Mouse (Mus musculus) limb, embryonic 11.5 days (tissue): ENCODE results near the gene Mst1r. TPM values are rescaled to one million over a fixed set of nuclear protein-coding genes. Genes with fewer than 3 reads are reported as not detected.

Experiments used
- ATAC-seq: fragments of 200-750 bp; cut with Nextera tagmentation; 2 replicates; pipeline ENCODE4 v1.8.0; 2017; ENCODE audit warnings: low read depth; ENCODE audit not compliant: insufficient number of reproducible peaks, low FRiP score, low TSS enrichment
- DNase-seq: peaks from one replicate; pipeline ENCODE4 v3.0.0-alpha.2; 2015; ENCODE audit warnings: low spot score
- H3K27ac ChIP-seq: fragments of 300-500 bp; sonication (generic); replicated peaks from 2 replicates; pipeline ENCODE4 v1.5.1; 2014; ENCODE audit warnings: low read depth, mild to moderate bottlenecking, low read length
- H3K27me3 ChIP-seq: fragments of 300-500 bp; sonication (generic); 2 replicates; pipeline ENCODE4 v1.6.1; 2014; ENCODE audit warnings: mild to moderate bottlenecking, low read length, mixed read lengths; ENCODE audit not compliant: control insufficient read depth, insufficient read depth
- H3K36me3 ChIP-seq: fragments of 300-500 bp; sonication (generic); 2 replicates; pipeline ENCODE4 v1.6.1; 2014; ENCODE audit warnings: mild to moderate bottlenecking, low read length, moderate library complexity, mixed read lengths; ENCODE audit not compliant: control insufficient read depth, insufficient read depth
- H3K4me1 ChIP-seq: fragments of 300-500 bp; sonication (generic); 2 replicates; pipeline ENCODE4 v1.6.1; 2014; ENCODE audit warnings: low read length, mixed read lengths; ENCODE audit not compliant: control insufficient read depth, insufficient read depth
- H3K4me2 ChIP-seq: fragments of 300-500 bp; sonication (generic); 2 replicates; pipeline ENCODE4 v1.6.1; 2014; ENCODE audit warnings: low read depth, mild to moderate bottlenecking, moderate library complexity; ENCODE audit not compliant: severe bottlenecking
- H3K4me3 ChIP-seq: fragments of 300-500 bp; sonication (generic); 2 replicates; pipeline ENCODE4 v1.5.1; 2014; ENCODE audit warnings: low read depth, low read length
- H3K9ac ChIP-seq: fragments of 300-500 bp; sonication (generic); 2 replicates; pipeline ENCODE4 v1.6.1; 2014; ENCODE audit warnings: mild to moderate bottlenecking, low read length
- H3K9me3 ChIP-seq: fragments of 300-500 bp; sonication (generic); 2 replicates; pipeline ENCODE4 v1.6.1; 2016; ENCODE audit warnings: low read length; ENCODE audit not compliant: control insufficient read depth
- WGBS: fragments of 180-500 bp; shearing (Covaris S2); extraction: QIAGEN DNeasy Blood & Tissue Kit; methylation state at CpG from one replicate; pipeline ENCODE4 v1.1.7; 2014; 5-methylcytosine and 5-hydroxymethylcytosine counted together
- polyA plus RNA-seq: library from polyadenylated mRNA; unstranded; fragments of >200 nt; fragmentation: Nextera tagmentation; extraction: Ambion mirVana; gene quantifications from 2 replicates; pipeline ENCODE4 v1.2.1, GENCODE M21; 2014

Gene Mst1r
- polyA plus RNA-seq, 1 experiment from 2014 or later, result 0.36 TPM

GRCm38 (mm10) chr9:107935374-107935773 lies 28.7 kb downstream of the Mst1r start, which contains the start of gene Camkv:
Camkv (plus strand) TSS chr9:107935674.
- no peaks in the 10 kb centered on the region for H3K36me3 ChIP-seq
- ATAC-seq, result no peak
- H3K27me3 ChIP-seq, result 0 out of 2 replicates have a peak, but pooled peaks cover 2% of the 10 kb centered on the region
- peak within 1 kb of the TSS; percentile 53 for H3K4me3 ChIP-seq
- H3K4me1 ChIP-seq, result peaks cover 8% of the 10 kb centered on the region
- no peaks in the 10 kb centered on the region for H3K9me3 ChIP-seq
- no peak for DNase-seq
- peak within 1 kb of the TSS; percentile 95 for H3K4me2 ChIP-seq
- peak within 1 kb of the TSS; percentile 61 for H3K9ac ChIP-seq
- no peak within 1 kb of the TSS for H3K27ac ChIP-seq
- 6% methylated on average over 3 of the region's 3 CpGs for WGBS

GRCm38 (mm10) chr9:107935790-107936214 lies 29.1 kb downstream of the Mst1r start:
- Histone ChIP-seq H3K27ac (no peak overlapping the region), H3K9ac (peak overlapping the region; percentile 61), H3K9me3 (no peaks in the 10 kb centered on the region), H3K4me1 (peaks cover 8% of the 10 kb centered on the region), H3K27me3 (0 out of 2 replicates have a peak, but pooled peaks cover 2% of the 10 kb centered on the region), H3K4me3 (peak overlapping the region; percentile 53), H3K36me3 (no peaks in the 10 kb centered on the region), H3K4me2 (peak overlapping the region; percentile 95)
- ATAC-seq (peak; percentile 40), DNase-seq (peak; percentile 74)
- WGBS, result under 1% methylated on average over 41 of the region's 41 CpGs

GRCm38 (mm10) chr9:107936215-107936822 lies 29.6 kb downstream of the Mst1r start:
- under 1% methylated on average over 29 of the region's 29 CpGs for WGBS
- 0 out of 2 replicates have a peak, but pooled peaks cover 2% of the 10 kb centered on the region for H3K27me3 ChIP-seq
- H3K4me1 ChIP-seq, result peaks cover 8% of the 10 kb centered on the region
- ATAC-seq (peak; percentile 36), DNase-seq (peak; percentile 36)
- H3K9me3 ChIP-seq, result no peaks in the 10 kb centered on the region
- H3K36me3 ChIP-seq, result no peaks in the 10 kb centered on the region
- peak overlapping the region; percentile 95 for H3K4me2 ChIP-seq
- peak overlapping the region; percentile 53 for H3K4me3 ChIP-seq
- no peak overlapping the region for H3K27ac ChIP-seq
- H3K9ac ChIP-seq, result peak overlapping the region; percentile 61

GRCm38 (mm10) chr9:107936831-107937230 lies 30.2 kb downstream of the Mst1r start:
- no peak overlapping the region for H3K9ac ChIP-seq
- no peak for ATAC-seq

DNA sequence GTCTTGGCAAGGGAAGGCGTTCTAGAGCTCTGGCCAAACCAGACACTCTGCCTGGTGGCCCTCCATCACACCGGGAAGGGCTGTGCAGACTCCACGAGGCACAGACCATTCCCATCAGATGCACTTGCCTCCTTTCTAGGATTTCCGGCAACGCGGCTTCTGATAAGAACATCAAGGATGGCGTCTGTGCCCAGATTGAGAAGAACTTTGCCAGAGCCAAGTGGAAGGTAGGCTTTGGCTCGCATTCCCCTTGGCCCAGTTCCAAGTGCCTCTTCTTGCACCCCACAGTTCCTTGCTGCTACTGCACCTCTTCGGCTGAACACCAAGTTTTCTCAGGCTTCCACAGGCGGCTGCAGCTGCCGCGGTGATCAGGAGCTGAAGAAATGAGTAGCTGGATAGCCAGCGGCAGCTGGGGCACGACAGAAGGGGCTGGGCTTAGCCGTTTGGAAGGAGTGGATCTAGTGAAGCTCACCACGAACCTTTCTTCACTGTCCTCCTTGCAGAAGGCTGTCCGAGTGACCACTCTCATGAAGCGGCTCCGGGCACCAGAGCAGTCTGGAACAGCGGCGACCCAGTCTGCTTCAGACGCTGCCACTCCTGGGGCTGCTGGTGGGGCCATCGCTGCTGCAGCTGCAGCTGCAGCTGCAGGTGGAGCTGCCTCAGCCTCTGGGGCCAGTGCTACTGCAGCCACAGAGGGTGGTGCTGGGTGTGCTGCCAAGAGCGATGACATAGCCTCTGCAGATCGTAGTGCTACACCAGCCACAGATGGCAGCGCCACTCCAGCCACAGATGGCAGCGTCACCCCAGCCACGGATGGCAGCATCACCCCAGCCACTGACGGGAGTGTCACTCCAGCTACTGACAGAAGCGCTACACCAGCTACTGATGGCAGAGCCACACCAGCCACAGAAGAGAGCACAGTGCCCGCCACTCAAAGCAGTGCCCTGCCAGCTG lies 40.8 kb downstream of the Mst1r start:
- H3K9me3 ChIP-seq, result no peaks in the 10 kb centered on the region
- no peaks in the 10 kb centered on the region for H3K36me3 ChIP-seq
- H3K27ac ChIP-seq, result no peak overlapping the region
- peaks cover 2% of the 10 kb centered on the region; the same call in 1 of the 2 replicates for H3K4me1 ChIP-seq
- ATAC-seq, result no peak
- H3K9ac ChIP-seq, result no peak overlapping the region
- no peak for DNase-seq
- H3K4me2 ChIP-seq, result no peak overlapping the region
- 91% methylated on average over 31 of the region's 31 CpGs for WGBS
- H3K4me3 ChIP-seq, result no peak overlapping the region
- no peaks in the 10 kb centered on the region for H3K27me3 ChIP-seq

More at GRCm38 (mm10) chr9:107936831-107937230, 30.2 kb downstream of the Mst1r start:
- H3K4me3 ChIP-seq, result peak overlapping the region; percentile 53
- 0 out of 2 replicates have a peak, but pooled peaks cover 2% of the 10 kb centered on the region for H3K27me3 ChIP-seq
- no peak overlapping the region for H3K27ac ChIP-seq
- H3K4me1 ChIP-seq, result peaks cover 8% of the 10 kb centered on the region
- peak overlapping the region; percentile 95 for H3K4me2 ChIP-seq
- WGBS, result 5% methylated on average over 3 of the region's 3 CpGs
- no peaks in the 10 kb centered on the region for H3K36me3 ChIP-seq
- peak; percentile 28 for DNase-seq
- no peaks in the 10 kb centered on the region for H3K9me3 ChIP-seq

DNA sequence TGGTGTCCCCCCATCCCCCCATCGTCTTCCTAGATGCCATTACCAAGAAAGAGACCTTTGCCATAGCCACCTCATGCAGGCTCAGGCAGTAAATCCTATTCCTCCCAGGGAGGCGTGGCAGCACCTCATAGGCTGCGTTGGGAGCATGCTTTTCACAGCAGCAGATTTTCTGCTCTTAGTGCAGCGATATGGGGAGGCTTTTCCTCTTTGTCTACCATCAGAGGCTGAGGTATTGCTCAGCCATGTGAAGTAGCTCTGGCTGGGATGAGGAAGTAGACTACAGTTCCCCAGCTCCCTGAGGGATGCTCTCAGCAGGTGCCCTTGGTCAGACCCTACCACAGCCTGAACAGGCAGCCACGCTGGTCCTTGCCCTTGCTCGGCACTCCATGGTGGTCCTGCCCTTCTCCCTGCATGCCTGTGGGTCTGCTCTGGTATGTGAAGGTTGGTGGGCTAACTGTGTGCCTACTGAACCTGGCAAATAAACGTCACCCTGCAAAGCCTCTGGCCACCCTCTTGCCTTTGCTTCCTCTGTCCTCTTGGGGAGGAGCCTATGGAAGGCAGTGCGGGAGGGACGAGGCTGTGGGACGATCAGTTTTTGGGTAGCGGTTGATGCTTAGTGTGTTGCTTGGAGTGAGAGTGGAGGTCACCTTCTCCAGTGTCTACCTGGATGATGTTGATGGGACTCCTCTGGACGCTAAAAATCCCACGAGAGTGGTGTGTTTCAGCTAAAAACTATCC lies 42.7 kb downstream of the Mst1r start:
- Histone ChIP-seq H3K9me3 (no peaks in the 10 kb centered on the region), H3K27me3 (no peaks in the 10 kb centered on the region), H3K4me2 (no peak overlapping the region), H3K27ac (no peak overlapping the region), H3K4me1 (peaks cover 2% of the 10 kb centered on the region; the same call in 1 of the 2 replicates), H3K36me3 (no peaks in the 10 kb centered on the region), H3K9ac (no peak overlapping the region), H3K4me3 (no peak overlapping the region)
- ATAC-seq, result no peak
- DNase-seq, result no peak
- WGBS, result 81% methylated on average over 13 of the region's 13 CpGs

- DNase-seq, result no peak
- H3K4me1 ChIP-seq, result peaks cover 2% of the 10 kb centered on the region; the same call in 1 of the 2 replicates
- H3K36me3 ChIP-seq, result no peaks in the 10 kb centered on the region
Observed at GRCm38 (mm10) chr9:107949922-107950235, 43.2 kb downstream of the Mst1r start, which contains the start of gene Traip. Traip (plus strand) TSS chr9:107950136.

More at GRCm38 (mm10) chr9:107949922-107950235, 43.2 kb downstream of the Mst1r start, which contains the start of gene Traip:
- Histone ChIP-seq H3K4me3 (peak within 1 kb of the TSS; percentile 77), H3K4me2 (peak within 1 kb of the TSS; percentile 72), H3K9ac (peak within 1 kb of the TSS; percentile 66), H3K9me3 (no peaks in the 10 kb centered on the region), H3K27ac (0 out of 2 replicates have a peak within 1 kb of the TSS, but pooled peaks have one; percentile 30), H3K27me3 (no peaks in the 10 kb centered on the region)
- WGBS, result 92% methylated on average over 10 of the region's 10 CpGs
- no peak for ATAC-seq
